ENCODE assay signal across 15 mouse cellular contexts in genomic region chr9:123058724-123059292, GRCm38 (mm10). TPM values are rescaled to one million over a fixed set of nuclear protein-coding genes. Genes with fewer than 3 reads are reported as not detected.
A peak's percentile ranks its signal among the peaks of the same experiment; 100 is the strongest.
DNase-seq lines count a peak whose midpoint lies in the region; ATAC-seq and TF ChIP-seq lines count a peak whose summit lies in the region.
"Had no signal": no experiment of that assay in that cellular context is flagged by ENCODE, and none has a peak within 500 bp of the region (broad histone marks: within the 10 kb centered on the region; RNA-seq: fewer than 3 reads in every experiment).

No protein-coding gene starts in this region.

- no peaks in the 10 kb centered on the region for H3K36me3 ChIP-seq in spleen, adult 2 months (ENCODE audit: control insufficient read depth, insufficient read depth, low read length)
- H3K36me3 ChIP-seq: embryonic facial prominence, embryonic 15.5 days; lung, embryonic 15.5 days had no signal

- H3K27ac ChIP-seq in spleen, adult 2 months (ENCODE audit: insufficient read depth, low read length) = no peak overlapping the region; the same call in 1 of the 2 replicates
- H3K27ac ChIP-seq: embryonic facial prominence, embryonic 15.5 days; lung, embryonic 15.5 days had no signal

- no peaks in the 10 kb centered on the region for H3K4me1 ChIP-seq in spleen, adult 2 months (ENCODE audit: control insufficient read depth, insufficient read depth, insufficient read length)
- H3K4me1 ChIP-seq: embryonic facial prominence, embryonic 15.5 days; lung, embryonic 15.5 days had no signal

- peak; percentile 15 to 54 for DNase-seq in spleen, adult 2 months (ENCODE audit: low read depth in 1 of 2, low spot score in 2 of 2)
- DNase-seq in spleen, postnatal 14 days (ENCODE audit: low spot score in 2 of 2) = no peak
- DNase-seq in c-Kit-positive CD71-negative TER-119-negative erythroid progenitor cells, embryonic 14.5 days (ENCODE audit: low read depth) = peak; percentile 48
- DNase-seq in thymus, postnatal 4 days = peak; percentile 38
- no peak for DNase-seq in ovary, adult 18-20 months (ENCODE audit: low spot score)
- DNase-seq in gastrocnemius, postnatal 14 days = no peak
- DNase-seq in adrenal gland, postnatal 4 days (ENCODE audit: low spot score in 2 of 2) = no peak
- DNase-seq: adrenal gland, adult 8-10 months; cerebellum, postnatal 14 days; forebrain, postnatal 0 days; heart, postnatal 10 days had no signal

- ATAC-seq in megakaryocyte-erythroid progenitor cell, adult 5-6 weeks (replicated peaks; ENCODE audit: low FRiP score, low TSS enrichment, poor library complexity, severe bottlenecking) = peak; percentile 65
- ATAC-seq: forebrain, postnatal 0 days; intestine, embryonic 16.5 days had no signal

- H3K27me3 ChIP-seq in spleen, adult 2 months (ENCODE audit: control insufficient read depth, insufficient read depth, low read length) = no peaks in the 10 kb centered on the region
- H3K27me3 ChIP-seq: embryonic facial prominence, embryonic 15.5 days; lung, embryonic 15.5 days had no signal

- no peak for TF ChIP-seq POLR2A in spleen, adult 2 months (IDR thresholded peaks at IDR 0.05; ENCODE audit: low read depth, low read length)

- intact Hi-C loops in gastrocnemius, postnatal 14 days (cut with DNase I; ENCODE audit: low total_unique reads) = no loop called here

- no peak for TF ChIP-seq CTCF in spleen, adult 2 months (IDR thresholded peaks at IDR 0.05; ENCODE audit: extremely low read depth, insufficient read depth, insufficient read length, insufficient replicate concordance)

- no peak overlapping the region for H3K4me3 ChIP-seq in spleen, adult 2 months (ENCODE audit: extremely low read depth, insufficient read depth, insufficient read length)
- H3K4me3 ChIP-seq: embryonic facial prominence, embryonic 15.5 days; lung, embryonic 15.5 days had no signal

RNA-seq across cellular contexts. Expression of gene Tgm4, which starts 24.3 kb away (rescaled TPM):
- 0.08 and 0.19 TPM in 2 replicates for polyA plus RNA-seq in spleen, adult 2 months (2012; rRNA removed)
- 0.62 TPM in 1 of 2 replicates, not detected in the other for total RNA-seq in megakaryocyte-erythroid progenitor cell, adult 5-6 weeks (2014; fragmentation: Nextera tagmentation)
- 0.42 and 1.4 TPM in 2 replicates for total RNA-seq in megakaryocyte-erythroid progenitor cell, adult 5-6 weeks (2017)
- total RNA-seq in gastrocnemius, postnatal 14 days (2021) = under 1 TPM; 0.16 TPM
- total RNA-seq in adrenal gland, postnatal 4 days (2021) = 1 to 10 TPM; 1.3 to 1.4 TPM
- total RNA-seq: heart, postnatal 10 days had no signal

RNA-seq across cellular contexts. Expression of gene Tmem42, which starts 37.7 kb away (rescaled TPM):
- polyA plus RNA-seq in spleen, adult 2 months (2012; rRNA removed) = 10.3 and 12.0 TPM in 2 replicates
- 4.0 and 16.1 TPM in 2 replicates for total RNA-seq in megakaryocyte-erythroid progenitor cell, adult 5-6 weeks (2014; fragmentation: Nextera tagmentation)
- 5.4 and 9.2 TPM in 2 replicates for total RNA-seq in megakaryocyte-erythroid progenitor cell, adult 5-6 weeks (2017)
- total RNA-seq in gastrocnemius, postnatal 14 days (2021) = 10 to 100 TPM in 1 of 2 experiments, 1 to 10 TPM in 1; 9.0 to 11.2 TPM
- total RNA-seq in adrenal gland, postnatal 4 days (2021) = 10 to 100 TPM; 24.5 to 29.4 TPM

RNA-seq across cellular contexts. Expression of gene Zdhhc3, which starts 54.2 kb away (rescaled TPM):
- polyA plus RNA-seq in spleen, adult 2 months (2012; rRNA removed) = 72.9 and 148 TPM in 2 replicates
- total RNA-seq in megakaryocyte-erythroid progenitor cell, adult 5-6 weeks (2014; fragmentation: Nextera tagmentation) = 53.0 and 65.0 TPM in 2 replicates
- total RNA-seq in megakaryocyte-erythroid progenitor cell, adult 5-6 weeks (2017) = 31.2 and 37.7 TPM in 2 replicates
- 10 to 100 TPM; 37.1 to 43.0 TPM for total RNA-seq in gastrocnemius, postnatal 14 days (2021)
- 10 to 100 TPM; 77.9 to 81.1 TPM for total RNA-seq in adrenal gland, postnatal 4 days (2021)

RNA-seq across cellular contexts. Expression of gene Exosc7, which starts 54.2 kb away (rescaled TPM):
- 15.2 and 17.3 TPM in 2 replicates for polyA plus RNA-seq in spleen, adult 2 months (2012; rRNA removed)
- total RNA-seq in megakaryocyte-erythroid progenitor cell, adult 5-6 weeks (2014; fragmentation: Nextera tagmentation) = 104 and 111 TPM in 2 replicates
- total RNA-seq in megakaryocyte-erythroid progenitor cell, adult 5-6 weeks (2017) = 108 and 123 TPM in 2 replicates
- total RNA-seq in gastrocnemius, postnatal 14 days (2021) = 10 to 100 TPM; 18.1 to 20.7 TPM
- 10 to 100 TPM; 55.3 to 60.2 TPM for total RNA-seq in adrenal gland, postnatal 4 days (2021)

Comparison
In these comparisons a context has a peak if more than half of its experiments do, and no peak if none do; other contexts are left out.
1. DNase-seq: peak in spleen, adult 2 months (2 of 2), c-Kit-positive CD71-negative TER-119-negative erythroid progenitor cells, embryonic 14.5 days (single experiment) and thymus, postnatal 4 days (single experiment); none in spleen, postnatal 14 days (0 of 2), ovary, adult 18-20 months (single experiment), gastrocnemius, postnatal 14 days (single experiment) and adrenal gland, postnatal 4 days (0 of 2).